Mouse (Mus musculus) heart, postnatal 25 days (tissue): Measurements from ENCODE around the gene Ssty2. TPM values are rescaled to one million over a fixed set of nuclear protein-coding genes. Genes with fewer than 3 reads are reported as not detected.
"Not testable (repeated sequence)": the region's sequence is repeated elsewhere in the genome, so short reads cannot be mapped to it uniquely, and the experiment has no call there.

ENCODE experiments used
- DNase-seq: peaks from one replicate; pipeline ENCODE4 v3.0.0; 2022; ENCODE audit warnings: low spot score
- intact Hi-C: fragments of 180-260 bp; cut with DNase I; formaldehyde crosslinking; loops from one replicate; pipeline ENCODE4 v1.15.1; 2025
- total RNA-seq, 2 experiments: library from RNA; stranded (reverse); gene quantifications; 2 replicates each; pipeline ENCODE4 v1.2.3; 2021

Ssty2 gene
- total RNA-seq = not detected

- DNase-seq, intact Hi-C loops: not testable (repeated sequence)
Measured at GRCm38 (mm10) chrY:67047972-67048371, at the start of gene Ssty2. Gene Ssty2 (minus strand): TSS chrY:67048072.
